Mouse (Mus musculus) heart, embryonic 15.5 days (tissue): ENCODE data around the gene Mtus2. TPM values are rescaled to one million over a fixed set of nuclear protein-coding genes. Genes with fewer than 3 reads are reported as not detected.

Experiments
- ATAC-seq: fragments of 200-750 bp; cut with Nextera tagmentation; replicated peaks from 2 replicates; pipeline ENCODE4 v1.8.0; 2017; ENCODE audit warnings: low read depth, moderate TSS enrichment; ENCODE audit not compliant: insufficient number of reproducible peaks, insufficient read depth, low FRiP score
- H3K27ac ChIP-seq: fragments of 300-500 bp; sonication (generic); 2 replicates; pipeline ENCODE4 v1.5.1; 2015; ENCODE audit warnings: mild to moderate bottlenecking, inconsistent platforms
- H3K27me3 ChIP-seq: fragments of 300-500 bp; sonication (generic); 2 replicates; pipeline ENCODE4 v1.6.1; 2015; ENCODE audit warnings: inconsistent platforms
- H3K36me3 ChIP-seq: fragments of 300-500 bp; sonication (generic); 2 replicates; pipeline ENCODE4 v1.6.1; 2015; ENCODE audit warnings: mild to moderate bottlenecking, inconsistent platforms
- H3K4me1 ChIP-seq: fragments of 300-500 bp; sonication (generic); replicated peaks from 2 replicates; pipeline ENCODE4 v1.6.1; 2015; ENCODE audit warnings: inconsistent platforms
- H3K4me2 ChIP-seq: fragments of 300-500 bp; sonication (generic); 2 replicates; pipeline ENCODE4 v1.6.1; 2015; ENCODE audit warnings: inconsistent platforms, mild to moderate bottlenecking, moderate library complexity
- H3K4me3 ChIP-seq: fragments of 300-500 bp; sonication (generic); 2 replicates; pipeline ENCODE4 v1.5.1; 2015; ENCODE audit warnings: mild to moderate bottlenecking, inconsistent platforms
- H3K9ac ChIP-seq: fragments of 300-500 bp; sonication (generic); 2 replicates; pipeline ENCODE4 v1.6.1; 2015; ENCODE audit warnings: mild to moderate bottlenecking, inconsistent platforms
- H3K9me3 ChIP-seq: fragments of 300-500 bp; sonication (generic); replicated peaks from 2 replicates; pipeline ENCODE4 v1.6.1; 2016; ENCODE audit warnings: inconsistent platforms
- WGBS: fragments of 180-500 bp; shearing (Covaris S2); methylation state at CpG from one replicate; pipeline ENCODE4 v1.1.7; 2015; ENCODE audit warnings: mixed read lengths; 5-methylcytosine and 5-hydroxymethylcytosine counted together
- polyA plus RNA-seq: library from polyadenylated mRNA; unstranded; fragments of >200 nt; fragmentation: Nextera tagmentation; extraction: Ambion mirVana; gene quantifications from 2 replicates; pipeline ENCODE4 v1.2.1, GENCODE M21; 2015

The Mtus2 gene
- polyA plus RNA-seq, 1 experiment from 2014 or later = 121 TPM

DNA sequence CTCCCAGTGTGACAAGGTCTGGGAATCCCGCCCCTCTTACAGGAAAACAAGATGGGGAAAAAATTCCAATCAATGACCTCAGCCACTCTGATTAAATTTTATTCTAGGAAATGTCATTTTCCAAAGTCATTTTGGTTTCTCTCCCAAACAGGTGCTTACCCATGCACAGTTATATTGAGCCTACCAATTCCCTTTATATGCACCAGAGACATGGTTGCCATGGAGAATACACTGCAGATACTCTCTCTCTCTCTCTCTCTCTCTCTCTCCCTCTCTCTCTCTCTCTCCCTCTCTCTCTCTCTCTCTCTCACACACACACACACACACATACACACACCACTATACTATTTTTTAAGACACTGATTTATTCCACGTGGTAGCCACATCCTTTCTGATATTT, 326.1 kb downstream of the Mtus2 start:
- Histone ChIP-seq H3K36me3 (peaks cover 33% of the 10 kb centered on the region; the same call in 1 of the 2 replicates), H3K27ac (no peak overlapping the region), H3K4me1 (peaks cover 12% of the 10 kb centered on the region), H3K9ac (no peak overlapping the region), H3K4me3 (no peak overlapping the region), H3K27me3 (no peaks in the 10 kb centered on the region), H3K9me3 (no peaks in the 10 kb centered on the region), H3K4me2 (no peak overlapping the region)
- no peak for ATAC-seq
- WGBS = 75% methylated on average over 2 of the region's 2 CpGs

DNA sequence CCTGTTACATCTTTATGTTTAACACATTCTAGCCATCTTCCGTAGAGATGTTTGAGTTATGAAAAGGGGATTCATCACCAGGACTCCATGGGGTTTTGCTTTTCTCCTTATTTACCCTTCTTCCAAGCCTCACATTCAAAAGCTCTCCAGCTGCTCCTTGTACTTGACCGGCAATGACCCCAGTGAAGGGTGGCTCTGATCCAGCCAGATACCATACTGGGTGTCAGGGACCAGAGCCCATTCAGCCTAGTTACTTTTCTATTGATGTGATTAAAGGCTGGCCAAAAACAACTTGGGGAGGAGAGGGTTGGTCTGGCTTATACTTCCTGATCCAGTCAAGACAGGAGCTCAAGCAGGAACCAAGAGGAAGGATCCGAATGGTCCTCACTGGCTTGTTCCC, 326.5 kb downstream of the Mtus2 start:
- Histone ChIP-seq H3K4me2 (no peak overlapping the region), H3K27me3 (no peaks in the 10 kb centered on the region), H3K36me3 (peaks cover 29% of the 10 kb centered on the region; the same call in 1 of the 2 replicates), H3K4me3 (no peak overlapping the region), H3K4me1 (peaks cover 12% of the 10 kb centered on the region), H3K27ac (no peak overlapping the region), H3K9me3 (no peaks in the 10 kb centered on the region), H3K9ac (no peak overlapping the region)
- WGBS = 83% methylated on average over 3 of the region's 3 CpGs
- no peak for ATAC-seq

- H3K9ac ChIP-seq = no peak overlapping the region
- H3K27me3 ChIP-seq = no peaks in the 10 kb centered on the region
- H3K9me3 ChIP-seq = no peaks in the 10 kb centered on the region
- H3K4me1 ChIP-seq = no peaks in the 10 kb centered on the region
- no peak overlapping the region for H3K27ac ChIP-seq
- H3K4me3 ChIP-seq = no peak overlapping the region
- no peak overlapping the region for H3K4me2 ChIP-seq
- 88% methylated on average over 5 of the region's 5 CpGs for WGBS
- peaks cover 36% of the 10 kb centered on the region for H3K36me3 ChIP-seq
- no peak for ATAC-seq
Measured at GRCm38 (mm10) chr5:148287529-148287928, 330.4 kb downstream of the Mtus2 start.

DNA sequence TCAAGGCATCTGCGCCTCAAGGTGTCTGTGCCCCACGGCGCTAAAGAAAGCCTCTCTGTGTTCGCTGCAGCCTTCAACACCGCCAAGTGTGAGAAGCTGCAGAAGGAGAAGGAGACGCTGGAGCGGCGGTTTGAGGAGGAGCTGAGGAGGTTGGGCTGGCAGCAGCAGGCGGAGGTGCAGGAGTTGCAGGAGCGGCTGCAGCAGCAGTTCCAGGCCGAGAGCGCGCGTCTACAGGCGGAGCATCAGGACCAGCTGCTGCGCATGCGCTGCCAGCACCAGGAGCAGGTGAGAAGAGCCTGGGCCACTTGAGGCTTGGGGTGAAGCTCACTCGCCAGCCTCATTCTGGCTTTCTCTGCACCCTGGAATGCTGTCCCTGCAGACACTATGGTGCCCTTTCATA, 331.7 kb downstream of the Mtus2 start:
- Histone ChIP-seq H3K9ac (no peak overlapping the region), H3K27ac (no peak overlapping the region), H3K4me2 (no peak overlapping the region), H3K4me3 (no peak overlapping the region), H3K27me3 (no peaks in the 10 kb centered on the region), H3K9me3 (no peaks in the 10 kb centered on the region), H3K4me1 (no peaks in the 10 kb centered on the region), H3K36me3 (peaks cover 43% of the 10 kb centered on the region)
- no peak for ATAC-seq
- WGBS = 61% methylated on average over 18 of the region's 18 CpGs

DNA sequence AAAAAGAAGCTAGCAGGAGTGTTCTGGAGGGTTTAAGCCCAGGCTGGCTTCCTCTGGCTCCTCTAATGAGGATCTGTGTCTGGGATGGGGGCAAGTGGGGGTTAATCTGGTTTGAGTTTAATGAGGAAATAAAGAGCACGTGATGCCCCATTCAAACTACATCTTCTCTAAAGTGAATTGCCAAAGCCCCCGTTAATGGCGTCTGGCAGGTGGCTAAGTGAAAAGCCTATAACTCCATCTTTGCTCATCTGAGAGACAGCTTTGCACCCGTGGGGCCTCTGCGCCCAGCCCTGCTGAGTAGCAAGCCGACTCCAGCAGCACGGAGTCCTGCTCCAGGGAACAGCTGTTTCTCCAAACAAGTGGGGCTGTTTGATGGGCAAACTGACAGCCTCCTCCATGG, 332.8 kb downstream of the Mtus2 start:
- no peaks in the 10 kb centered on the region for H3K4me1 ChIP-seq
- no peaks in the 10 kb centered on the region for H3K27me3 ChIP-seq
- H3K9me3 ChIP-seq = no peaks in the 10 kb centered on the region
- H3K27ac ChIP-seq = no peak overlapping the region
- no peak for ATAC-seq
- 81% methylated on average over 7 of the region's 7 CpGs for WGBS
- H3K4me3 ChIP-seq = no peak overlapping the region
- no peak overlapping the region for H3K9ac ChIP-seq
- H3K4me2 ChIP-seq = no peak overlapping the region
- peaks cover 48% of the 10 kb centered on the region for H3K36me3 ChIP-seq

- H3K27ac ChIP-seq = no peak overlapping the region
- no peak overlapping the region for H3K9ac ChIP-seq
- H3K9me3 ChIP-seq = no peaks in the 10 kb centered on the region
- ATAC-seq = no peak
- H3K4me3 ChIP-seq = no peak overlapping the region
- no peaks in the 10 kb centered on the region for H3K27me3 ChIP-seq
- WGBS = 80% methylated on average over 7 of the region's 7 CpGs
- no peak overlapping the region for H3K4me2 ChIP-seq
- peaks cover 66% of the 10 kb centered on the region for H3K36me3 ChIP-seq
- no peaks in the 10 kb centered on the region for H3K4me1 ChIP-seq
Measured at GRCm38 (mm10) chr5:148292862-148293261, 335.7 kb downstream of the Mtus2 start.

- H3K4me2 ChIP-seq = no peak overlapping the region
- no peaks in the 10 kb centered on the region for H3K27me3 ChIP-seq
- ATAC-seq = no peak
- H3K4me3 ChIP-seq = no peak overlapping the region
- 76% methylated on average over 7 of the region's 7 CpGs for WGBS
- H3K9me3 ChIP-seq = no peaks in the 10 kb centered on the region
- H3K27ac ChIP-seq = no peak overlapping the region
- H3K36me3 ChIP-seq = peaks cover 71% of the 10 kb centered on the region
- no peak overlapping the region for H3K9ac ChIP-seq
- no peaks in the 10 kb centered on the region for H3K4me1 ChIP-seq
Measured at GRCm38 (mm10) chr5:148293346-148293745, 336.2 kb downstream of the Mtus2 start.

DNA sequence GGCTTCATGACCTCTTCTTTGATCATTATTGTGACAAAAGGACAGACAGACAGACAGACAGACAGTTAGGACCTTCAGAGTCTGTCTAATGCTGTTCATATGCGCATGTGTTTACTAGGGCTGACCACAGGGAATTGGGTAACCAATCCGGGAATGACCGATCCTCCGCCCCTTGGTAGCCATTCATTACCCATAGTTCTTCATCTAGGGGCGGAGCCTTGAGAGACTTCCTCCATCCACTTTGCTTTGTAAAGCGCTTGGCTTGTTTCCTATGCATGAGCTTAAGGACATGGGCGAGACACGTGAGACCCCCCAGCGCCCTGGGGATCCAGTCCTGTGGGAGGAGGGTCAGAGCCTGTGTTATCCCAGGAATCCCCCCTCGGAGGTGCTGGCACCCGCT, 345.8 kb downstream of the Mtus2 start:
- no peak overlapping the region for H3K4me3 ChIP-seq
- no peak overlapping the region for H3K9ac ChIP-seq
- no peaks in the 10 kb centered on the region for H3K9me3 ChIP-seq
- no peaks in the 10 kb centered on the region for H3K4me1 ChIP-seq
- no peaks in the 10 kb centered on the region for H3K27me3 ChIP-seq
- ATAC-seq = no peak; the same call in 1 of the 2 replicates
- H3K27ac ChIP-seq = no peak overlapping the region
- no peak overlapping the region for H3K4me2 ChIP-seq
- 78% methylated on average over 11 of the region's 11 CpGs for WGBS
- peaks cover 66% of the 10 kb centered on the region for H3K36me3 ChIP-seq

DNA sequence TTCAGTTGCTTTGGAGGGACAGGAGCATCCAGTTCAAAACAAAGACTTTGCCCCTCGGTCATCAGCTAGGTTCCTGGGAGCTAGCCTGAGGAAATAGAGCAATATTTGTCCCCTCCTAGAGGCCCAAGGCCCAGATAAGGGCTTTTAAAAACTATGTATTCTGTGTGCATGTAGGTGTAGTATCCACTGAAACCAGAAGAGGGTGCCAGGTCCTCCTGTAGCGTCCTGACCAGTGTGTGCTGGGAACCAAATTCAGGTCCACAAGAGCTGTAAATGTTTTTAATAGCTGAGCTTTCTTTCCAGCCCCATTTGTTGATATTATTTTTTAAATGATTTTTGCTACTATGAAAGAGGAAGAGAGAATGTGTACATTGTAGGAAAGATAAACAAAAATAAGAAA, 347.0 kb downstream of the Mtus2 start:
- no peak overlapping the region for H3K27ac ChIP-seq
- no peaks in the 10 kb centered on the region for H3K4me1 ChIP-seq
- H3K27me3 ChIP-seq = no peaks in the 10 kb centered on the region
- no peak overlapping the region for H3K4me3 ChIP-seq
- no peak overlapping the region for H3K4me2 ChIP-seq
- 97% methylated on average over 2 of the region's 2 CpGs for WGBS
- H3K9me3 ChIP-seq = no peaks in the 10 kb centered on the region
- no peak overlapping the region for H3K9ac ChIP-seq
- peaks cover 62% of the 10 kb centered on the region for H3K36me3 ChIP-seq
- no peak for ATAC-seq

GRCm38 (mm10) chr5:148310790-148311189, 353.7 kb downstream of the Mtus2 start:
- H3K27me3 ChIP-seq = no peaks in the 10 kb centered on the region
- 58% methylated on average over 10 of the region's 10 CpGs for WGBS
- 0 out of 2 replicates have a peak, but pooled peaks have one; percentile 43 for ATAC-seq
- no peak overlapping the region for H3K27ac ChIP-seq
- H3K9me3 ChIP-seq = no peaks in the 10 kb centered on the region
- H3K4me2 ChIP-seq = peak overlapping the region; percentile 23; the same call in 1 of the 2 replicates
- H3K36me3 ChIP-seq = peaks cover 26% of the 10 kb centered on the region
- 0 out of 2 replicates have a peak, but pooled peaks cover 2% of the 10 kb centered on the region for H3K4me1 ChIP-seq
- H3K4me3 ChIP-seq = 0 out of 2 replicates have a peak overlapping the region, but pooled peaks have one; percentile 15
- no peak overlapping the region for H3K9ac ChIP-seq

GRCm38 (mm10) chr5:148312443-148312842, 355.3 kb downstream of the Mtus2 start:
- H3K27ac ChIP-seq = no peak overlapping the region
- WGBS = 60% methylated on average over 2 of the region's 2 CpGs
- H3K4me1 ChIP-seq = 0 out of 2 replicates have a peak, but pooled peaks cover 2% of the 10 kb centered on the region
- H3K4me3 ChIP-seq = no peak overlapping the region
- no peaks in the 10 kb centered on the region for H3K27me3 ChIP-seq
- H3K9me3 ChIP-seq = no peaks in the 10 kb centered on the region
- no peak overlapping the region for H3K9ac ChIP-seq
- peaks cover 19% of the 10 kb centered on the region for H3K36me3 ChIP-seq
- ATAC-seq = no peak
- H3K4me2 ChIP-seq = no peak overlapping the region

DNA sequence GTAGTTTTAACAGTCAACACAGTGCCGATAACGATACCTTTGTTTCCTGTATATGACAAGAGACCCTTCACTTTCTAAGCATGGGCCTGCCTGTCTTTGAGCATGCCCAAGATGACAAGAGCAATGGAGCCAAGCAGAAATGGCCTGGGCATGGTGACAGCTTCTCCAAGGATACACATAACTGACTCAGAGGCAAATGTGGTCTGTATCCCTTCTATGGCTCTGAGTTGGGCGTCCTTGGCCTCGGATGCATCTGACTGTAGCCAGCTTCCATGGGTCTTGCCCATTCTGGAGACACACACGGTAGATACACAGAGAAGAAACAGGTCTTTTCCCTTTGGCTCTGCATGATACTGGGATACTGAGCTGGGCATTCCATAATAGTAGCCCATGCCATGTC, 357.8 kb downstream of the Mtus2 start:
- 91% methylated on average over 5 of the region's 5 CpGs for WGBS
- H3K4me3 ChIP-seq = no peak overlapping the region
- H3K9ac ChIP-seq = no peak overlapping the region
- 0 out of 2 replicates have a peak, but pooled peaks cover 2% of the 10 kb centered on the region for H3K4me1 ChIP-seq
- no peak for ATAC-seq
- H3K36me3 ChIP-seq = peaks cover 13% of the 10 kb centered on the region
- H3K4me2 ChIP-seq = no peak overlapping the region
- no peak overlapping the region for H3K27ac ChIP-seq
- H3K9me3 ChIP-seq = no peaks in the 10 kb centered on the region
- no peaks in the 10 kb centered on the region for H3K27me3 ChIP-seq
